Mouse (Mus musculus) granulocyte monocyte progenitor cell, adult 5-6 weeks (primary cell): ENCODE data around the gene Olfr32. TPM values are rescaled to one million over a fixed set of nuclear protein-coding genes. Genes with fewer than 3 reads are reported as not detected.
A peak's percentile ranks its signal among the peaks of the same experiment; 100 is the strongest.
"Not testable (repeated sequence)": the region's sequence is repeated elsewhere in the genome, so short reads cannot be mapped to it uniquely, and the experiment has no call there.

ENCODE experiments used
- ATAC-seq: replicated peaks from 2 replicates; pipeline ENCODE4 v1.8.0; 2016; ENCODE audit warnings: mild to moderate bottlenecking, moderate TSS enrichment, inconsistent platforms; ENCODE audit not compliant: poor library complexity, severe bottlenecking
- total RNA-seq, 2 experiments: library from RNA; stranded (forward) in 1 of 2; stranded (reverse) in 1 of 2; fragments of 200-712, 200-1000 nt in 1 of 2; fragments of >200 nt in 1 of 2; fragmentation: Nextera tagmentation in 1 of 2; gene quantifications; 2 replicates each; pipeline ENCODE4 v1.2.3; 2014 to 2017

Olfr32 gene
- total RNA-seq (2014; fragmentation: Nextera tagmentation) (not detected in 2 replicates), total RNA-seq (2017) (not detected in 2 replicates)

- ATAC-seq, result no peak
Observed at GRCm38 (mm10) chr2:90142196-90142595, at the start of gene Olfr32. Olfr32 (minus strand) TSS chr2:90142296.

- peak; percentile 90 for ATAC-seq
Observed at GRCm38 (mm10) chr2:90187082-90187481, 45.0 kb upstream of the Olfr32 start.

DNA sequence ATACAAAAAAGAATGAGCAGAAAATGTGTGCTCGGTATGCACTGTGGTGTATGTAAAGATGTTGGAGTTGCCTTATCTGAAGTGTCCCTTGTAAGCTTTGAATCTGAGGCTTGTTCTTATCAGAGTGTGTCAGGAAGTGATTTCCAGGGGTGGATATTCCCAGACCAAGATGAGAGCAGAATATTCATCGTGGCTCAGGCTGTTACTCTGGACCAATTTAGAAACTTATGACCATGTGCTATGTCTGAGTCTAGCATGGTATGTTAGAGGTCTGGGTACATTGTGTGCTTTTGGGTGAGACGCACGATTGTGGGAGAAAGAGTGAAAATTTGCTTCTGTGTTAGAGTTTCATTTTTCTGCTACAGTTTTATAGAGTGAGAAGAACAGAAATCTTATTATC, 44.0 kb upstream of the Olfr32 start:
- not testable (repeated sequence) for ATAC-seq

DNA sequence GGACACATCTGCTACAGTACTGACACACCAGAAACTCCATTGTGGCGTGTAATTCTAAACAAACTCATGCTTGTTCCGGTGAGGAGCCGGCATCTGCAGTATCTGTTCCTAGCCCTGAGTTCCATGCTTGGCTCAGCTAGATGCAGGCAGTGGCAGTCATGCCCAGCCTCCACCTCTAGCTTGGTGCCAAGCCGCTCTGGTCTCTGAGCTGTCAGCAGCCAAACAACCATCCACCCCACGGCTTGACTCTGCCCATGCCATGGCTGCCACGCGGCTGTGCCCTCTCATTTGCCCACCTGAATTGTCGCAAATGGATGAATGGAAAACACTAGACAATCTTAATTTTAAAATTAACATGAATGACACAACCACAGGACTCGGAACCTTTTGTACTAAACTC, 11.8 kb upstream of the Olfr32 start:
- ATAC-seq, result no peak

DNA sequence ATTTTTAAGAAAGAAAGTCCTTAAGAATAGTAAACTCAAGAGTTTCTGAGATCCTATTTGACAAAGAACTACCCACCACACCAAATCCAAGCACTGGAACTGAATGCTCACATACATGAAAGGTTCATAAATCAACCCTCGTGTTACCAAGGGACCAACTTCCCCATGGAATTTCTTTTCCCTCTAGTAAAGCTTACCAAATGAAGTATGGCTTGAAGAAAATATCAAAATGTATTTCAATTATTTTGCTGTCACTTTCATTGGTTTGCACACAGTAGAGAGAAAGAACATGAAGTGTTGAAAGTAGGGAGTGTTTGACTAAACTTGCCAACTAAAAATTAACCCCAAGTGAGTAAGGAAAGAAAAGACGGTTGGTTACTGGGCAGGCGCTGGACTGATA, 10.9 kb upstream of the Olfr32 start, which contains the start of gene Olfr1270:
Gene Olfr1270 (minus strand): TSS at position 101 of the 400 bp plus-strand sequence.
- ATAC-seq, result no peak

GRCm38 (mm10) chr2:90121312-90121711, 20.8 kb downstream of the Olfr32 start, which contains the start of gene Olfr1269:
Olfr1269 (minus strand) TSS chr2:90121412.
- ATAC-seq, result no peak

Other genes starting within 250 kb of the Olfr32 start
- not detected in 2 replicates for gene Olfr1258, start 215.0 kb downstream of the Olfr32 start, total RNA-seq (2014; fragmentation: Nextera tagmentation)
- not detected in 2 replicates for gene Olfr1258, start 215.0 kb downstream of the Olfr32 start, total RNA-seq (2017)
- gene Olfr1259, start 193.6 kb downstream of the Olfr32 start, total RNA-seq (2014; fragmentation: Nextera tagmentation), result not detected in 2 replicates
- not detected in 2 replicates for gene Olfr1259, start 193.6 kb downstream of the Olfr32 start, total RNA-seq (2017)
- gene Olfr1260, start 168.0 kb downstream of the Olfr32 start, total RNA-seq (2014; fragmentation: Nextera tagmentation), result not detected in 2 replicates
- gene Olfr1260, start 168.0 kb downstream of the Olfr32 start, total RNA-seq (2017), result not detected in 2 replicates
- gene Olfr1261, start 151.1 kb downstream of the Olfr32 start, total RNA-seq (2014; fragmentation: Nextera tagmentation), result not detected in 2 replicates
- gene Olfr1261, start 151.1 kb downstream of the Olfr32 start, total RNA-seq (2017), result not detected in 2 replicates
- gene Olfr1262, start 142.2 kb downstream of the Olfr32 start, total RNA-seq (2014; fragmentation: Nextera tagmentation), result not detected in 2 replicates
- not detected in 2 replicates for gene Olfr1262, start 142.2 kb downstream of the Olfr32 start, total RNA-seq (2017)
- gene Olfr1263, start 130.2 kb downstream of the Olfr32 start, total RNA-seq (2014; fragmentation: Nextera tagmentation), result not detected in 2 replicates
- not detected in 2 replicates for gene Olfr1263, start 130.2 kb downstream of the Olfr32 start, total RNA-seq (2017)
- gene Olfr1264, start 116.7 kb downstream of the Olfr32 start, total RNA-seq (2014; fragmentation: Nextera tagmentation), result not detected in 2 replicates
- not detected in 2 replicates for gene Olfr1264, start 116.7 kb downstream of the Olfr32 start, total RNA-seq (2017)
- gene Olfr1265, start 107.0 kb downstream of the Olfr32 start, total RNA-seq (2014; fragmentation: Nextera tagmentation), result not detected in 2 replicates
- gene Olfr1265, start 107.0 kb downstream of the Olfr32 start, total RNA-seq (2017), result not detected in 2 replicates
- not detected in 2 replicates for gene Olfr140, start 78.7 kb downstream of the Olfr32 start, total RNA-seq (2014; fragmentation: Nextera tagmentation)
- not detected in 2 replicates for gene Olfr140, start 78.7 kb downstream of the Olfr32 start, total RNA-seq (2017)
- gene Olfr1269, start 20.9 kb downstream of the Olfr32 start, total RNA-seq (2014; fragmentation: Nextera tagmentation), result not detected in 2 replicates
- gene Olfr1269, start 20.9 kb downstream of the Olfr32 start, total RNA-seq (2017), result not detected in 2 replicates
- gene Olfr1270, start 10.8 kb upstream of the Olfr32 start, total RNA-seq (2014; fragmentation: Nextera tagmentation), result not detected in 2 replicates
- not detected in 2 replicates for gene Olfr1270, start 10.8 kb upstream of the Olfr32 start, total RNA-seq (2017)
- gene Olfr1506, start 82.2 kb upstream of the Olfr32 start, total RNA-seq (2014; fragmentation: Nextera tagmentation), result not detected in 2 replicates
- not detected in 2 replicates for gene Olfr1506, start 82.2 kb upstream of the Olfr32 start, total RNA-seq (2017)
- gene Olfr142, start 115.3 kb upstream of the Olfr32 start, total RNA-seq (2014; fragmentation: Nextera tagmentation), result not detected in 2 replicates
- gene Olfr142, start 115.3 kb upstream of the Olfr32 start, total RNA-seq (2017), result not detected in 2 replicates
- not detected in 2 replicates for gene Olfr1271, start 128.7 kb upstream of the Olfr32 start, total RNA-seq (2014; fragmentation: Nextera tagmentation)
- not detected in 2 replicates for gene Olfr1271, start 128.7 kb upstream of the Olfr32 start, total RNA-seq (2017)
- not detected in 2 replicates for gene Olfr1272, start 150.5 kb upstream of the Olfr32 start, total RNA-seq (2014; fragmentation: Nextera tagmentation)
- gene Olfr1272, start 150.5 kb upstream of the Olfr32 start, total RNA-seq (2017), result not detected in 2 replicates
- gene Gm13769, start 179.9 kb upstream of the Olfr32 start, total RNA-seq (2014; fragmentation: Nextera tagmentation), result not detected in 2 replicates
- gene Gm13769, start 179.9 kb upstream of the Olfr32 start, total RNA-seq (2017), result not detected in 2 replicates